Mouse (Mus musculus): ENCODE results near the gene Srpk1.

GRCm38 (mm10) chr17:28561613-28562012 lies 60.9 kb downstream of the Srpk1 start:
- no peak for TF ChIP-seq CTCF (IDR thresholded peaks at IDR 0.05; ENCODE audit: extremely low read depth, insufficient read depth, low read length)
- no peak for TF ChIP-seq POLR2A (IDR thresholded peaks at IDR 0.05; ENCODE audit: extremely low read depth, insufficient read depth, low read length)

Data from cortical plate, adult 2 months (tissue).